Mouse (Mus musculus): ENCODE data around the gene Pigo.

The Pigo gene

DNA sequence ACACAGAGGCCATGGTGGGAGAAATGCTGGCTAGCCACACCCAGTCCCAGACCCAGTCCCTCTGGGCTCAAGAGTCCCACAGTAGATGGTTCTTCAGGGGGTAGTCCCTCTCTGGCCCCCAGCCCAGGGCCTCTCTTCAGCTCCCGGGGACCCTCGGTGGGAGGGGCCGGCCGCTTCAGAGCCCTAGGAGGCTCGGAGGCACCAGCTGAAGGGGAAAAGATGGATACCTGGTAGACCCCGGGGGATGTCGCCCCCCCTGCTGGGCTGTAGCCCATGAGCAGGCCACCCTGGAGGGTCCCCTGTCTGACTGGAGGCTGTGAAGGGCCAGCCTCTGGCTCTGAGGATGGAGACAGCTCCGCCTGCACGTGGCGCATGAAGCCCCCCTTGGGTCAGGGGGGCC, 10.7 kb upstream of the Pigo start:
- no peak for DNase-seq

DNA sequence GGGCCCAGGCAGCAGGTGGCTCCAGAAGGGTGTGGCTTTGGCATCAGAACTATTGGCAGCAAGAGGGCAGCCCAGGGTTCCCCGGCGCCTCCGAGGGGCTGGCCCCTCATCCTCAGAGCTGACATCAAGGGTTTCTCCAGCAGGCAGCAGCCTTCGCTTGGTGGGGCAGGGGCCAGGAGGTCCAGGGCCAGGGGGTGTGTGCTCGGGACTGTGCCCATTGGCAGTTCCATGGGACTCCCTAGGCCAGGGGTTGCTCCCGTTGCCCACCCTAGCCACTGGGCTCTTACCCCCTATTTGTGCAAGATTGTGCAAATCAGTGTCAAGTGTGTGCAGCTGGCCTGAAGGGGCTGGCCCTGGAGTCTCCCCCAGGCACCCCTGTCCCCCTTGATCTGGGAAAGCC, 10.2 kb upstream of the Pigo start:
- DNase-seq, result no peak

DNA sequence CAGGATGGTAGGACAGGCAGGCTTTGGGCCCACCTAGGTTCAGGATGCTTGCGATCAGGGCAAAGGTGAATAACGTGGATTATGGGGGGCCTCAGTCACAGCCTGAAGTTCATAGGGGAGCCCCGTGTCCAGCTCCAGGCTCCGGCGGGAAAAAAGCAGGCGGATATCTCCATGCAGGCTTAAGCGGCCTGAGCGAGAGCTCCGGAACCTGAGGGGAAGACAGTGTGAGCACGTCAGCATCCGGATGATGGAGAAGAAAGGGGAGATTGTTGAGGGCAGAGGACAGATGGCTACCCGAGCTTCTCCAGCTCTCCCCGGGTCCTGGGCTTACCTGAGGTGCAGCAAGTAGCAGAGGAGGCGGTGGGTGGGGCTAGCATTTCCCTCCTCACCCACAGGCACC, 7.9 kb upstream of the Pigo start:
- DNase-seq, result no peak

DNA sequence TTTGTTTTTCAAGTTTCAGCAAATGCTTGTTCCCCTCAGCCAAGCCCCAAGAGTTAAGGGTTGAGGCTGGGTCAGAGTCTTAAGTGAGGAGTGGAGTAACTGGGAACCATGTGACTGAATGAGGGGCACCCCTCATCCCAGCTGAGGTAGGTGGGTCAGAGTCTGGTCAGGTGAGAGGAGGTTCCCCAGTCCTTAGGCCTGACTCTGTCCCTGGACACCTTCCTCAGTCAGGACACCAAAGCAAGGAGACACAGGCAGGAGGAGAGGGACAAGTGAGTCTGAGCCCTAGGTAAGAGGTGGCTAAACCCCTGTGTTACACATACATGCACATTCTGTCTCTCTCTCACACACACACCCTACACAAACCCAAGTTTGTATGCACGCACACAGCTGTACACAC, 6.9 kb upstream of the Pigo start:
- no peak for DNase-seq

DNA sequence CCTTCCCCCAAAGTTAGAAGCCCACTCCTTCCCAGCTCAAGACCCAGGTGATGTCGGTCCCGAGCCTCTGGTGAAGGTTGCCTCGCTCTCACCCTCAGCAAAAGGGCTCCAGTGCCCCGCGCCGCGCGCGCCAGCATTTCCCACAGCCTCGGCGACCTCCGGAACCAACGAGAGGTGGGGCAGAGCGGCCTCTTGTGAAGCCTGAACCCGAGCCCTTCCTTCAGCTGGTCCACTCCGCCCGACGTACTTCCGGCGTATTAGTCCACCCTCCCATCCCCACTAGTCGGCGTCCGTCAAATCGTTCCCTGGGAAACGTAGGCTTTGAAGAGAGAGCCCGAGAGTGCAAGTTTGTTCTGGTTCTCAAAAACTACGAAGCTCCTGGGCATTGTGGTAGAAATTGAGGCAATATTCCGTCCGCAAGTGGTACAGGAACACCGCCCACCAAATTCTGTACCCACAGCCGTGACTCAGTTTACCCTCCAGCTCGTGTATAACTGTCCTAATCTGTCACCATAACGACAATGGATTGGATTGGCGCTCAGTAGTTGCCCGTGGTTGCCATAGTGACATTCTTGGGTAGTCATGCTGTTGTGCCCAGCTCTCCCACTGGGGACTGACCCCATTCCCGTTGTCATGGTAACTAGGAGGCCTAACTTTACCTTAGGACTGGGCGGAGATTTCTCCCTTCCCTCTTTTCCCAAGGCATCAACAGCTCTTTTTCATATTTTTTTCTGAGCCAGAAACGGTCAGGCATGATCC, 5.8 kb upstream of the Pigo start, which contains the start of gene Stoml2:
Stoml2 (minus strand) TSS at position 474 of the 759 bp plus-strand sequence.
- peak; percentile 94 for DNase-seq

DNA sequence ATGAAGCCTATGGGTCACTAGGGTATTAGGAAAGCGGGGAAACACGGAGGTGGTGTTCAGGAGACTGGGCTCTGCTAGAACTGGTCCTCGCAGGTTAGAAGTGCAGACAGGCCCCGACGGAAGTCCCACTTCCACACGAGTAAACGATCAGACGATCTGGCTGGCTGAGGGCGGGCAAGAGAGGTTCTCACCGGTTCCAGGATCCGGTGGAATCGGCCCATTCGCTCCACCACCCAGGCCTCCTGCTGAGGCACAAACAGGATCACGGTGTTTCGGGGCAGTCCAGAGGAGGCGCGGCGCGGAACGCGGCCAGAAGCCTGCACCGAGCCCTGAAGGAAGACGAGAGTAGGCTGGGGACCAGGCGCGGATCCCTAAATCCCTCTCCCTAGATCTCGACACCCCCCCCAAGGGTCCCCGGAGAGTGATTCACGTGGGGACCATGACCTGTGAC, 5.2 kb upstream of the Pigo start:
- DNase-seq, result no peak

DNA sequence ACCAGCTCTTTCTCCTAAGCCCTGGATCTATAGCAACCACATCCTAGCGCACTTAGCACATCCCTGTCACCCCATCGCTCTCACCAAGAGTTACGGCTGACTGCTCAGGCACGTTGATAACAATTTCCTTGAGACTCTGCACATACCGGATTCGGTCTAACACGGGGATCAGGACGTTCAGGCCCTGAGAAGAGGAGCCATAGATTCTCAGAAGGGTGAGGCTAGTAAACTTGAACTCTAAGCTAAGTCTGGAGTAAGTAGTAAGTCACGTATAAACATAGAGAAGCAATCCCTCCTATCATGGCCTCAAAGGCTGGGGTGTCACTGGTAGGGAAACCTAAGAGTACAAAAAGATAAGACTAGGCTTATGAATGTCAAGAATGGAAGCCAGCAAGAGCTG, 4.7 kb upstream of the Pigo start:
- DNase-seq, result no peak

DNA sequence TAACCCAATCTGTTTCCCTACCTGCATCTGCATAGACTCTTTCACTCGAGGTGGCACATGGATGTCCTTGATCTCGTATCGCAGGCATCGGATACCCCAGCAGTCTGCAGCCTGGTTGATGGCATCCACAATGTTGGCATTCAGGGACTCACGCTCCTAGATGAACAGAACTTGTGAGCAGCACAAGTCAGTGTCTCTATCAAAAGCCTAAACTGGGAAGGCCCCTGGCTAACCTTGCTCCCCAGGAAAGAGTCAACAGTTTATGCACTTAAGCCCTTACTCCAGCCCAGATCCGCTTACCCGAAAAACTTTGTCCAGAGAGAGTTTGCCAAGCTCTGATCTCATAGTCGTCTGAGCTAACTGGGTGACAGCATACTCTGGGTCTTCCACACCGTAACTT, 4.1 kb upstream of the Pigo start:
- no peak for DNase-seq

DNA sequence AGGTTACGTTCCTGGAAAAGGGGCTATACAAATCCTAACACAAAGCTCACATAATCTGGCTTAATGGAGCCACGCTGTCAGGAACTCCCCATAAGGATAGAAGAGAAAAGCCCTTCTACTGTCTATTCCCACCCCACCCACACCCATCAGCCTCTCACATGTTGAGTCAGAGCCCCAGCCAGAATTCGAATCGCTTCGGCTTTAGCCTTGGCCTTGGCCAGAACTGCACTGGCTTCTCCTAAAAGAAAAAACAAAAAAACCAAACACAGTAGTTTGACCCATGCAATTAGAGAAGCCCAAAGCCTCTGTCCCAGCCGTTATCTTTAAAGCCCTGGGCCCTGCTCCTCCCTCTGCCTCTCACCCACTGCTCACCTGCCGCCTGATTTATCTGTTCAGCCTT, 3.5 kb upstream of the Pigo start:
- DNase-seq, result no peak

DNA sequence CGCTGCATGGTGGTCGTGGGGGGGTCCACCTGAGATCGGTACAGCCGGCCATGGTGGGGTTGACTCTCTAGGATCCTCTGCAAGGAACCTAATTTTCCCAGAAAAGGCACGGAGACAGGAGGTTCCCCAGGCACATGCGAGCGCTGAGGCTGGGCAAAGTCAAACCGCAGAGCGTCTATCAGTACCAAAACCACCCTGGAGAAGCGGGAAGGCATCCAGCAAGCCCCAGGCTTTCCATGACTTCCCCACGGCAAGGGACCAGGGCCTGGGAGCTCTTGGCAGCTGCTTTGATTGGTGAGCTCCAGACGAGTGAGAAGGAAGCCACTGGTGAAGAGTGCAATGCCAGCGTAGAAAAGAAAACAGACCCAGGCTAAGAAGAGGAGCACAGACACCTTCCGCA, 946 bp downstream of the Pigo start:
- DNase-seq, result no peak

DNA sequence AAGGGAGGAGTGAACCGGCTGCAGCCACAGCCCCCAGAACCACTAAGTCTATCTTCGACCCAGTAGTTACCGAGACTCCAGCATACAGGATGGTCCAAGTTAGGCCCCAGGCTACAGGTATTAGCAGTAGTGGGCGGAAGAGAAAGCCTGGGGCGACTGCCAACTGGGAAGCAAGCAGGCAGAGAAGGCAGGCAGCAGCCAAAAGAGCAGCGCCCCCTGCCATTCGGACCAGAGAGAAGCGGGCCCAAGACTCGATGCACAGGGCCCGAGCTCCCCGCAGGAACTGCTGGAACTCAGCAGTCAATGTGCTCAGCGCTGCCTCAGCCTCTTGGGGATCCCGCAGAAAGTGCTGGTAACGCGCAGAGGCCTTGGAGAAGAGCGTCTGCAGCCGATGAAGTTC, 4.3 kb downstream of the Pigo start:
- DNase-seq, result no peak

DNA sequence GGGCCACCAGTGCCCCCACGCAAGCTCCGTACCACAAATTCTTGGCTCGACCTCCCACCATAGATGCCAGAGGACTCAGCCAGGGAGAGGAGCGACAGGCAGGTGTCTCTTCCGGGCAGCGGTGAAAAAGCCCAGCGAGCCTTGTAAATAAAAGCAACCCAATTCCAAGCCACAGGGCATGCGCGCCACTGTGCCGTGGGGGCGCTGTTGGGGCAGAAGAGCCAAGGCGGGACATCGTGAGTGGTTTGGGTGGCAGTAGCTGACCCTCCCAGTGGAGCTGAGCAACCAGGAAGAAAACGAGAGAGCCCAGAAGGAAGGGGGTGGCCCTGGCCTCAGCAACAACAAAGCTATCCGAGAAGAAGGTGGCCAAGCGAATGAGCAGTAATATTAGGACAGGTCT, 4.7 kb downstream of the Pigo start:
- DNase-seq, result no peak

DNA sequence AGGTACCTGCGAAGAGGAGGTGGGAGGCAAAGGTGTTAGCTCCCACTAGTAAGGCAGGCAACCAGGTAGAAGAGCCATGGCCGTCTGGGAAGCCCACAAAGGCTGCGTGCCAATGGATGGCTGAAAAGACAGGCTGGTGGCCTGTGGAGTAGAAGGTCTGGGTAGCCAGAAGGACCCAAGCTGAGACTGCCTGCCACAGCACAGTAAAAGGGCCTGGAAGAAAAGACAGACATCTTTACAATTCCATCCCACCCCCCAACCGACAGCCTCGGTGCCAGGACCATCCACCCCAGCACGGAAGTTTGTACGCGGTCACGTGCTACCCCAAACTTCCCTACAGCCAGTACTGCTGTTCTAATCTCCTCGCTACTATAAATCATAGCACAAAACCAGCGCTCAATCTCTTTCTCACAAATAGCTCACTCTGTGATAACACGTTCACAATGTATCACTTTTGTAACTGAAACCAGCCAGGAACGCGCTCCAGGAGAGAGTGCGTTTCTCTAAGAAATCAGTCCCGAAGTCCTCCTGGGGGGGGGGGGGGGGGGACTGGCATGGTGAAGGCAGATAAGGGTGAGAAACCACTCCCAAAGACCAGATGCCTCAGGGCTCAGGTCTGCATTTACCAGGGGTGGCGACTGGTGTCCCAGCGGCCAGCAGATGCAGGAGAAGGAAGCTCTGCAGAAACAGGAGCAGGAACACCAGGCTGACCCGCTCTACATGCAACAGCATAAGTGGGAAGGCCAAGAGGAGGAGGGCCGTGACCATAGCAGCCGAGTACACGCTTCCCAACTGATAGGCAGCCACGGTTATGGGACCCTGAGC, 5.8 kb downstream of the Pigo start:
- no peak for DNase-seq

DNA sequence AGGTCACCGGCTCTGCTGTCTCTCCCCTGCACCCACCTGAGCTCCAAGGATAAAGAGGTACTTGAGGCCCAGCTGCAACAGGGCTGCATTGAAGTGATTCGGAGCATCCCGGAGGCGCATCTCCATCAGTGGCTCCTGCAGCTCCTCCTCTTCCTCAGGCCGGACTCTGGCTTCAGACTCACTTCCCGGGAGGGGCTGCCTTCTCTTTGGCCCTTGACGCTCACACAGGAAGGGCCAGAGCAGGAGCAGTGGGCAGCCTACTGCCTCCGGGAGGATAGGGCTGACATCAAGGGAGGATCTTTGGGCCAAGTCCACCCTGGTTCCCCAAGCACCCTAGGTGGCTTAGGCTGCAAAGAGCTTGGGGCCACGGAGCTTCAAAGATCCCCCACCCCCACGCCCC, 6.4 kb downstream of the Pigo start:
- DNase-seq, result no peak

DNA sequence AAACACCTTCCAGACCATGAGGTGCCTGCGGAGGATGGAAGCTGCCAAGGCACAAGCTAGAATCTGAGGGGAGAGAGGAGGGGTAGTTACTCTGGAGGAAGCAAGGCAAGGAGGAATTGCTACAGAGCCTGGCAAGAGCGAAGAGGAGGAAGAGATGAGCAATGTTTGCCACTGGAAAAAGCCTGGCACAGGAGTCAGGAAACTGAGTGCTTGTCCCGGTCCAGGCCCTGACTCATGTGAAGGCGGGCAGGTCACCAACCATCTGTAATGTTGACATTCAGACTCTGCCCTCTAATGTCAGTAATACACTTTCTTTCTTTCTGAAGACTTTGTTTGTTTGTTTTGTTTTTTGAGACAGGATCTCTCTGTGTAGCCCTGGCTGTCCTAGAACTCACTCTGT, 7.5 kb downstream of the Pigo start:
- no peak for DNase-seq

DNA sequence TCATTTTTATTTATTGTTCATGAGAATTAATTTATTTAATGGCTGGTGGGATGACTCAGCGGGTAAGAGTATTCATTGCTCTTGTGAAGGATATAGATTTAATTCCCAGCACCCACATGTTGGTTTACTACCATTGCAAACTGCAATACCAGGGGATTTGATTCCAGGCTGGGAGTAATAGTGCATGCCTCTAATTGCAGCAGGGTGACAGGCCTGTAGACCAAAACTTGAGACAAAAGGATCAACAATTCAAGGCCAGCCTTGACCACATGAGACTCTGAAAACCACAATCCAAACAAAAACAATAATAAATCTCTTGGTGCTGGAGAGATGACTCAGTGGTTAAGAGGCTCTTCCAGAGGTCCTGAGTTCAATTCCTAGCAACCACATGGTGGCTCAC, 13.5 kb downstream of the Pigo start:
- DNase-seq, result no peak

DNA sequence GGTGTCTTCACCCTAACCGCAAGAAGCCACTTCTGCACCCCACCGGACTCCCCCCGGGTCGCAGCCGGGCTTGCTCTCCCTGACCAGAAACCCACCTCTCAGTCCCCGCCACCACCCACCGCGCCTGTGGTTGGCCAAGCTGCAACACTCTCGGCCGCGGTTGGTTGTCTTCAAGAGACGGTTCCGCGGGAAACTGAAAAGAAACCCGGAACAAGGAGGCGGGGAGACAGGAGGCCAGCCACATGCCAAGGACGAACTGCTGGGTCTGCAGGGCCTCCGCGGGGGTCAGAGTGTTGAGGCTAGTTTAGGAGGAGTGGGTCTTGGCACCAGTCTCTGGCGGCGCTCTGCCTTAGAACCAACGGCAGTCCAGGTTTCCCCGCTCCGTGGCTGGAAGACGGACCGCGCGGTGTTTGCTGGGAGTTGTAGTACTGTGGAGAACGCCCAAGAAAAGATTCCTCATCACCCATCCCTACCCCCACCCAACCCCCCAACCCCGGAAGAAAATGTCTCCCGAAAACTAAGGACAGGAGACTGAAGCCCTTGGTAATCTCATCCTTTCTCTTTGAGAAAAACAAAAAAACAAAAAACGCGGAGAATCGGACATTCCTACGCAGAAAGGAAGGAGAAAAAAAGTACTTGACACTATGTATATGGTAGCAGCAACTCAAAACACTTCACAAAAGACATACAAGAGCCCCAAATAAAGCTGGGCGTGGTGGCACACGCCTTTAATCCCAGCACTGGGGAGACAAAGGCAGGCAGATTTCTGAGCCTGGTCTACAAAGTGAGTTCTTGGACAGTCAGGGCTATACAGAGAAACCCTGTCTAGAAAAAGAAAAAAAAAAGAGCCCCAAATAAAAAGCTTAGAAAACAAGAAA, 15.2 kb downstream of the Pigo start, which contains the start of gene Fancg:
Fancg (minus strand) TSS at position 346 of the 878 bp plus-strand sequence.
- DNase-seq, result peak; percentile 89

DNA sequence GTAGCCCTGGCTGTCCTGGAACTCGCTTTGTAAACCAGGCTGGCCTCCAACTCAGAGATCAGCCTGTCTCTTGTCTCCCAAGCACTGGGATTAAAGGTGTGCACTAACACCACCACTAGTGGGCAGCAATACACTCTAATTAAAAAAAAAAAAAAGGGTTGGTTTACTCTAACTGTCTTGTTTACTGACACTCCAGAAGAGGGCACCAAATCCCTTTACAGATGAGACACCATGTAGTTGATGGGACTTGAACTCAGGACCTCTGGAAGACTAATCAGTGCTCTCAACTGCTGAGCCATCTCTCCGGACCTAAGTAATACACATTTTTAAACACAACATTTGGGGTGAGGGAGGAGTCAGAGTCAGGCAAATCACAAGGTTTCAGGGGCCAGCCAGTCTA, 19.9 kb downstream of the Pigo start:
- DNase-seq, result peak; percentile 52

DNA sequence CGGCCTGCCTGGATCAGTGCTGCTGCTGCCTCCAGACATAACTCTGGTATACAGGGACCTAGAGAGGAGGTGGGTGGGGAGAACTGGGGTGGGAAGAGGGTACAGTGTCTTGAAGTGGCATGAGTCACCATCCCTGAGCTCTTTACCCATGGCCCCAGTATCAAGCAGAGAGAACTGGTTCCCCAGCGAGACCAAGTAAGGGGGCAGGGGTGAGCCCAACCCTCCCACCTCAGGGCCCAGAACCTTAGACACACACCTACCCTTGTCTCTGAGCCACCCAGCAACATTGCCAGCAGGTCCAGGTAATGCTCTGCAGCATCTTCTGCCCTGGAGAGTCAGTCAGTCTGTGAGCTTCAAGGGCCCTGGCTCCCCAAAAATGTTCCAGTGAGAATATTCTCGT, 20.7 kb downstream of the Pigo start:
- no peak for DNase-seq

DNA sequence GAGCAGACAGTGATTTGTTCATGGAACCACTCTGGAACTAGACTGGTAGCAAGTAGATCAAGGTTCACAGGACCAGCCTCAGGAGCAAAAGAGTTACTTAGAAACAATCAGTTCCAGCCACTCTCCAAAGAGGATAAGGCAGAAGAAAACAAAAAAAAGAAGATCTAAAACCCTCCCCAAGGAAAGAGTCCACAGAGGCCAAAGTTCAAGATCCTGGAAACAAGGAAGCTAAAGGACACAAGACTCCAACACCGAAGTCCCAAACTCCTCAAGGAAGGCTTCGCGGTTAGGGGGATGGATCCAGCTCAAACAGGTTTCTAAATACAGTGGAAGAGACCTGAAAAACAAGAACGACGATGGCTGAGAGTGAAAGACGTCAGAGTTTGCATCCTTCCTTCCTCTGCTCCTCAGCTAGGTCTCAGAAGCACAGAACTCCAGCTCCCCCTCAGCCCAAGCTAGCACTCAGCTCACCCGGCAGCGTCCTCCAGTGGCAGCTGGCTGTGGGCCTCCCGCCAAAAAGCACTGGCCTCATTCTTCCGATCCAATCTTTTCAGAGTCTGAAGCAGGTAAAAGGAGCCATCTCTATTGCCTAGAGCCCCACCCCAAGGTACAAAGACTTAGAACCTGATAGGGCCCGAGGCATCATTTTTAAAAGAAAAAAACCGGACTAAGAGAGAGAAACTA, 22.7 kb downstream of the Pigo start:
- no peak for DNase-seq

DNA sequence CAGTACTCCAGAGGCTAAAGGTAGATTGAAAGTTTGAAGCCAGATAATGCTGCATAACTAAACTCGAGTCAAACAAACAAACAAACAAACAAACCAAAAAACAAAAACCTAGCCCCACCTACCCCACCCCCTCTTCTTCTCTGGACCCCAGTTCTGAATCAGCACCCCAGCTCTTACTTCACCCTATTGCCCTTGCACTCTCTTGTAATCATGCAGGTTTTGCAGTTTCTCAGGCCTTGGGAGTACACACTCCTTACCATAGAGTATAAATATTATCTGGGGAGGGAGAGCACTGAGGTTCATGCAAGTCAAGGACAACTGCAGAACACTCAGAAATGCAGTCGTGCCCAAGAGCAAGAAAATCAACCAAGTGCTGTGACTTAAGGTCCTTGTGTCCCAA, 24.3 kb downstream of the Pigo start:
- DNase-seq, result no peak

DNA sequence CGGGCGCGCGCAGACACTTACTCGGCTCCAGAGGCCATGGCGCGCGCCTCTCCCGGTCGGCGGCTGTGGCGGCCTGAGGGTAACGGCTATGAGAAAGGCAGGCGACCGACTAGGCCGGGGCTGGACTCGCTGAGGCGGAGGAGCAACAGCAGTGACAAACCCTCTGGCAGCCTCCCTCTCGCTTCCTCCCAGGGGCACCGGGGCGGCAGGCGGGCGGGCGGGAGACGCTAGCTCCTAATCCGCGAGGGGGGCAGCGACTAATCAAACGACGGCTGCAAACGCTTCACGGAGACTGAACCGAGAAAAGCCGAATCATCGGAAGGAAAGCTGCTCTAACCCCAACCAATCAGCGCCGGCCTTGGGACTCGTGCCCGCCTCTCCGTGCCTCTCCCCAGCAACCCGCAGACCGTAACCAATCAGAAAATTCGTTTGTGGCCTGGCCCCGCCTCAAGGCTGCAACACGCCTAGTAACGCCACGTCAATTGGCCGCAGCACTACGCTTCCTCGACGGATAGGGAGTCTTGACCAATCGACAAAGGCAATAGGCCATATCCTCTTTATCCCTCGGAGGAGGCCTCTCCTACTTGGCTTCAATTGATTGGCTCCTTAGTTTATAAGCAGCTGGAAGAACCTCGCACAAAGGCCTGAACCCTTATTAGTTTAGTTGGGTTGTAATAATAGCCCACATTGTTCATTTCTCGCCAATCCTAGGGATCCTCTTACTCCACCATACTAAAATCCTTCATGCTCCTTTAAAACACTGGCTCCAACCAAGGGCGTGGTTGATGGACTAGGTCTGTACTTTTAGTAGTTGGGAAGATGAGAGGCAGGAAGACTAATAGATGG, 25.3 kb downstream of the Pigo start, which contains the start of gene Vcp:
Vcp (minus strand) TSS at position 367 of the 846 bp plus-strand sequence.
- peak; percentile 98 for DNase-seq

Data from thymus, postnatal 4 days (tissue).